Mouse (Mus musculus): Measurements from ENCODE around the gene Klhl29.
A peak's percentile ranks its signal among the peaks of the same experiment; 100 is the strongest.

Gene Klhl29

GRCm38 (mm10) chr12:5120249-5120648, 255.2 kb downstream of the Klhl29 start:
- DNase-seq (ENCODE audit: low spot score), result no peak

DNA sequence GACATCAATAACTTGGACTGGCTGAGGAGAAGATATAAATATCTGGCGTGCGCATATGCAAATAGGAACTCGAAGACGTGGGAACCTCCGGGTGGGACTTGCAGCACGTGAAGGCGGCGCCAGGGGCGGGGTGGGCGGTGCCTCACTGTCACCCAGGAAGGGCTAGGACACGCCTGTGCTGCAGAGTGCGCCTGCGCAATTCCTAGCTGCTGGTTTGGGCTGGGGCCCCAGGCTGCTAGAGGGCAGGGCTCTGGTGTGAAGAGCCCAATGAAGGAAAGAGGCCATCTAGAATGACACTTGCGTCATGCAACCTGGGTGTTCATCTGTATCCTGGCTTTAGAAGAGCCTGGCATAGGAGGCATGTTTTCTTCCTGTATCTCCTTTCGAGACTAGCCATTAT, 255.8 kb downstream of the Klhl29 start:
- DNase-seq (ENCODE audit: low spot score), result peak; percentile 98

- no peak for DNase-seq (ENCODE audit: low spot score)
These were observed 256.2 kb downstream of the Klhl29 start for GRCm38 (mm10) chr12:5119286-5119685.

DNA sequence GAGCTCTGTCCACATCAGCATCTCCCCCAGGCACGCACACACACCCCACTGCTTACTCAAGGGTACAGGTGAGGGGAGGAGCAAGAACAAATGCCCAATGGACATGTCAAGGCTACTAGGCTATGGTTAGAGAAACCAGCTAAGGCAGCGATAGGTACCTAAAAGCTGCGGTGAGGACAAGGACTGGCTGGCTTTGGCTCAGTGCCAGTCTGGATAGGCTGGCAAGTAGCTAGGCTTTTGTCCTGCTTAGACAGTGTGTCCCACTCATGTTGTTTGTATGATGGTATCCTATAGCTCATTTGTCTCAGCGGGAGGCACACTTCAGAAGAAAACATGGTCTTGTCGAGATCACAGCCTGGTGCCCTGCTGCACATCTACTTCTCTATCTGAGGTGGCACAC, 258.9 kb downstream of the Klhl29 start:
- no peak for DNase-seq (ENCODE audit: low spot score)

- no peak for DNase-seq (ENCODE audit: low spot score)
These were observed 260.9 kb downstream of the Klhl29 start for GRCm38 (mm10) chr12:5114631-5115030.

GRCm38 (mm10) chr12:5111343-5111742, 264.1 kb downstream of the Klhl29 start:
- peak; percentile 56 for DNase-seq (ENCODE audit: low spot score)

- no peak for DNase-seq (ENCODE audit: low spot score)
These were observed 266.9 kb downstream of the Klhl29 start for GRCm38 (mm10) chr12:5108613-5109012.

DNA sequence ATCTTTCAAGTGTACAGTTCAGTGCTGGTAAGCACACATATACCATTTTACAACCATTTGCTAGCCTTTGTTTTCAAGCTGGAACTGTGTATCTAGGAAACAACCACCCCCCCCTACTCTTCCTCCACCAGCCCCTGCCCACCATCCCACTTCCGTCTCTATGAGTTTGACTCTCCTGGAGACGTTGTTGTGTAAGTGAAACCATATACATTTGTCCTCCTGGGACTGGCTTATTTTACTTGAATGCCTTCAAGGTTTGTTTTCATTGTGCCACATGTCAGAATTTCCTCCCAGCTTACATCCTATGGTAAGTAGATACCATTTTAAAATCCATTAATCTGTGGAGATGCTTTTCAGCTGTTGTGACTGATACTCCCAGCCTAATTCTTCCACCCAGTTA, 267.7 kb downstream of the Klhl29 start:
- no peak for DNase-seq (ENCODE audit: low spot score)

DNA sequence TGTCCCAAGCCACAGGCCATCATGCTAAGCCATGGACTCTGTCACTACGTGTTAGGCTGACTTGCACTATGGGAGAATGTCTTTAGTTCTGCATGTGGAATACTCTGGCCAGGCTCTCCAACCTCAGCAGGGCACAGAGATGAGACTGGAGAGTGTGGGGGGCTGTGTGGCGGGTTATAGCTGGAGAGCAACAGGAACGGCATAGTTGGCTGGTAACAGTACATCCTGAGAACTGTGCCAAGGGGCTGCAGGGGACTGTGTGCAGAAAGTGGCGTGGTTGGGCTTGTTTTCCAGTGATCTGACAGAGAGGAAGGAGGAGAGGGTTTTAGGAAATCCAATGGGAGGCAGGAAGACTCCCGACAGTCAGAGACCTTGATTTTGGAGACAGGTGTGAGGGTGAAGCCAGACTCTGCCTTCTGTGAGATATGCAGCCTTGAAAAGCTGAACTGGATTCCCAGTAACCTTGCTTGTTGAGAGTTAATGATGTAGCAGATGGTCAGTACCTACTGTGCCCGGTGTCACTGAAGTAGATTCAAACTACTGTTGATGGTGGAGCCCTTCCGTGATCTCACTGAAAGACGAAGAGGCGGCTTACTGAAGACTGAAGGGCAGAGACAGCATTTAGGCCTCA, 270.9 kb downstream of the Klhl29 start:
- no peak for DNase-seq (ENCODE audit: low spot score)

GRCm38 (mm10) chr12:5101411-5102024, 274.0 kb downstream of the Klhl29 start:
- peak; percentile 69 for DNase-seq (ENCODE audit: low spot score)

DNA sequence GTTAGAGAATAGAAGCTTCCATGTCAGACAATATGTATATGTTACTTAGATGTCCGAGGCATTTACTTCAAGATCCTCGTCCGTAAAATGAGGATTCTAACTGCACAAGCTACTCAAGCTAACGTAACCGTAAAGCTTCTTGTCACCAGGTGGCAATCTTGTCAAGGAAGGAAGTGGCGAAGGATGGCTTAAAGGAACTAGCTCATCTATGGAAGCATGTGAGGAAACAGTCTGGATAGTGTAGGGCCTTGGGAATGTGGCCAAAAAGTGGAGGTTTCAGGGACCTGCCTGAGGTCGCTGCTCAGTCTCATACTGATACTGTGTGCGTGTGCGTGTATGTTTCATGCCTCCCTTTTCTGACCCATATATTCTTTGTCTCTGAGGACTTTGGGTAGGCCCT, 275.9 kb downstream of the Klhl29 start:
- DNase-seq (ENCODE audit: low spot score), result no peak

DNA sequence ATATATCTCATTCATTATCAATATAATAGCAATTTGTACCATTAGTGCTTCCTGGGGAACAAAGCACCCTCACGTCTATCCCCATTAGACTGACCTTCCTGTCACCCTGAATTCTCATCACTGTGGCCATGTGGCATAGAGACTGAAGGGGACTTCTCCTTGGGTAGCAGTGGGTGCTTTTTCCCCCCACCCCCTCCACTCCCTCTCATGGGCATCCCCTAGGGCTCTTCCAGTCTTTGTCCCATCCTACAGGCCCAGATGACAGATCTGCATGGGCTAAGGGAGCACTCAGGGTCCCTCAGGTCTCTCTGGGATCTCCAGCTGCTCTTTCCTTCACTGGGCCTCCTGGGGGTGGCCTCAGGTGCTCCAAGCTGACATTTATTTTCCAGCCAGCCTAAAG, 286.8 kb downstream of the Klhl29 start:
- DNase-seq (ENCODE audit: low spot score), result no peak

- no peak for DNase-seq (ENCODE audit: low spot score)
These were observed 287.5 kb downstream of the Klhl29 start for GRCm38 (mm10) chr12:5087787-5088519.

GRCm38 (mm10) chr12:5084714-5085113, 290.8 kb downstream of the Klhl29 start:
- no peak for DNase-seq (ENCODE audit: low spot score)

GRCm38 (mm10) chr12:5081480-5081879, 294.0 kb downstream of the Klhl29 start:
- no peak for DNase-seq (ENCODE audit: low spot score)

DNA sequence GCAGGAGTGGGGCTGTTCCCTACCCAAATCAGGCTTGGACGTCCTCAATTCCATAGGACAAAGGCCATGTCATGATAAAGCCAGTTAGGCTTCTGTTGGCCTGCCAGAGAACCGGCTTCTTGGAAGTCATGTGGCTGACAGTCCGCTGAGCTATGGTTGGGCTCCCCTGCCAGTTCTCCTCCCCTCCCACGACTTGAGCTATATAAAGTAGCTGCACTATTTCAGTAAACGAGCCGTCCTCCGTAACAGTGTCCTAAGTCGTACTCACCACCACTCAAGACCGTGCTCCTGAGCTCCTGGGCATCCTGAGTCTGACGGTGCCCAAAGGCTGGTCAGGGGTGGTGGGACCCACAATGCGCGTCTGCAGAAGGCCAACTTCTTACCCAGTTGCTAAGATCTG, 302.3 kb downstream of the Klhl29 start:
- DNase-seq (ENCODE audit: low spot score), result no peak

GRCm38 (mm10) chr12:5070131-5070530, 305.4 kb downstream of the Klhl29 start:
- DNase-seq (ENCODE audit: low spot score), result no peak

DNA sequence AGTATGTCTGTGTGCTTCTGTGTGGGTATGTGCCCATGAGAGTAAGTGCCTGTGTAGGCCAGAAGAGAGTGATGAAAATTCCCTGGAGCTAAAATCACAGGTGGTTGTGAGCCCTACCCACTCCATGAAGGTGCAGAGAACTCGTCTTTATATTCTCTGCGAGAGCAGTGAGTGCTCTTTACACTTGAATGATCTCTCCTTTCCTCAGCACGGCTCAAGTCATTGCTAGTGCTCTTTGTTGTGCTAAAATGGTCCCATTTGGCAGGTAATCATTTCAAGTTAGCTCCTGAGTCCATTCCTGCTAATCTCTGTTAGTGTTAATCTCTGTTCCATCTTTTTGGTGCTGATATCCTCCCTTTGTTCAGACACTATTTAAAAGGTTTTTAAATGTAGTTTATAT, 307.9 kb downstream of the Klhl29 start:
- DNase-seq (ENCODE audit: low spot score), result no peak

GRCm38 (mm10) chr12:5048104-5048503, 327.4 kb downstream of the Klhl29 start:
- no peak for DNase-seq (ENCODE audit: low spot score)

- no peak for DNase-seq (ENCODE audit: low spot score)
These were observed 331.3 kb downstream of the Klhl29 start for GRCm38 (mm10) chr12:5044141-5044540.

- no peak for DNase-seq (ENCODE audit: low spot score)
These were observed 337.5 kb downstream of the Klhl29 start for GRCm38 (mm10) chr12:5038008-5038407.

- DNase-seq (ENCODE audit: low spot score), result no peak
These were observed 346.4 kb downstream of the Klhl29 start for GRCm38 (mm10) chr12:5029035-5029434.

Measured in testis, postnatal 10 days (tissue).